Mouse (Mus musculus): ENCODE data around the gene Adam15. TPM values are rescaled to one million over a fixed set of nuclear protein-coding genes. Genes with fewer than 3 reads are reported as not detected.

Gene Adam15
- polyA plus RNA-seq, 1 experiment from 2014 or later = 9.1 TPM

GRCm38 (mm10) chr3:89394006-89394893 is 44.5 kb upstream of the Adam15 start, which contains the start of gene Zbtb7b:
Gene Zbtb7b, minus strand, starts transcription at chr3:89394776.
- WGBS (ENCODE audit: insufficient replicate concordance) = under 1% methylated on average over 38 of the region's 42 CpGs
- Histone ChIP-seq H3K4me1 (ENCODE audit: insufficient read depth) (peaks cover 57% of the 10 kb centered on the region), H3K36me3 (replicated peaks; ENCODE audit: insufficient read depth, low read length) (no peaks in the 10 kb centered on the region), H3K4me3 (ENCODE audit: low read depth, low read length) (peak within 1 kb of the TSS; percentile 78), H3K4me2 (ENCODE audit: low read depth, low read length) (peak within 1 kb of the TSS; percentile 100), H3K27ac (ENCODE audit: low read depth) (peak within 1 kb of the TSS; percentile 99), H3K27me3 (ENCODE audit: insufficient read depth, low read length) (peaks cover 12% of the 10 kb centered on the region), H3K9me3 (ENCODE audit: low read length) (no peaks in the 10 kb centered on the region), H3K9ac (replicated peaks) (peak within 1 kb of the TSS; percentile 79)
- ATAC-seq = peak; percentile 64
- DNase-seq = peak; percentile 84
- TF ChIP-seq EP300 (IDR thresholded peaks at IDR 0.05; ENCODE audit: low read depth) (no peak), CTCF (IDR thresholded peaks at IDR 0.05; ENCODE audit: low read depth) (peak; percentile 60)

DNA sequence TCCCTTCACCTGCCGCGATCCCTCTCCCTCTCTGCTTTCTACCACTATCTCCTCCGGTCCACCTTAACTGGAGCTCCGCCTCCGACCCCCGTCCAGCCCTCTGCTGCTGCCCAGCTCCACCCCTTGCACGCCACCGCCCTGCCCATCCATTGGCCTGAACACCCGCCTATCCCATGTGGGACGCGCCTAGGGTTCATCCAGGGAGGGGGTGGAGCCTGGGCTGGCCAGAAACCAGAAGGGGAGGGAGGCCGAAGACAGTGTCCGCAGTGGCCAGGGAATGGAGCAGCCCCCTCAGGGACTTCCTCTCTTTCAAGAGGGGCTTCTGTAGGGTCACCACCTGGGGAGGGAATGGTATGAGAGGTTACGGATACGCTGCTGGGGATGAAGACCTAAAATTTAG is 43.8 kb upstream of the Adam15 start:
- TF ChIP-seq EP300 (IDR thresholded peaks at IDR 0.05; ENCODE audit: low read depth) (no peak), CTCF (IDR thresholded peaks at IDR 0.05; ENCODE audit: low read depth) (no peak)
- under 1% methylated on average over 15 of the region's 15 CpGs for WGBS (ENCODE audit: insufficient replicate concordance)
- H3K4me1 ChIP-seq (ENCODE audit: insufficient read depth) = peaks cover 64% of the 10 kb centered on the region

GRCm38 (mm10) chr3:89392871-89393311 is 43.1 kb upstream of the Adam15 start:
- H3K4me2 ChIP-seq (ENCODE audit: low read depth, low read length) = peak overlapping the region; percentile 100
- TF ChIP-seq CTCF (IDR thresholded peaks at IDR 0.05; ENCODE audit: low read depth) = no peak
- TF ChIP-seq EP300 (IDR thresholded peaks at IDR 0.05; ENCODE audit: low read depth) = no peak
- no peaks in the 10 kb centered on the region for H3K36me3 ChIP-seq (replicated peaks; ENCODE audit: insufficient read depth, low read length)
- peaks cover 12% of the 10 kb centered on the region for H3K27me3 ChIP-seq (ENCODE audit: insufficient read depth, low read length)
- H3K4me1 ChIP-seq (ENCODE audit: insufficient read depth) = peaks cover 66% of the 10 kb centered on the region
- DNase-seq (no peak), ATAC-seq (no peak)
- H3K27ac ChIP-seq (ENCODE audit: low read depth) = peak overlapping the region; percentile 99
- H3K9me3 ChIP-seq (ENCODE audit: low read length) = no peaks in the 10 kb centered on the region
- 0% methylated on average over 14 of the region's 24 CpGs for WGBS (ENCODE audit: insufficient replicate concordance)
- peak overlapping the region; percentile 82 for H3K9ac ChIP-seq (replicated peaks)
- peak overlapping the region; percentile 78 for H3K4me3 ChIP-seq (ENCODE audit: low read depth, low read length)

More for the DNA sequence above, 43.8 kb upstream of the Adam15 start:
- peak overlapping the region; percentile 79 for H3K9ac ChIP-seq (replicated peaks)
- DNase-seq (peak; percentile 97), ATAC-seq (peak; percentile 90)
- peak overlapping the region; percentile 99 for H3K27ac ChIP-seq (ENCODE audit: low read depth)
- H3K27me3 ChIP-seq (ENCODE audit: insufficient read depth, low read length) = peaks cover 12% of the 10 kb centered on the region
- no peaks in the 10 kb centered on the region for H3K36me3 ChIP-seq (replicated peaks; ENCODE audit: insufficient read depth, low read length)
- peak overlapping the region; percentile 100 for H3K4me2 ChIP-seq (ENCODE audit: low read depth, low read length)
- no peaks in the 10 kb centered on the region for H3K9me3 ChIP-seq (ENCODE audit: low read length)
- peak overlapping the region; percentile 78 for H3K4me3 ChIP-seq (ENCODE audit: low read depth, low read length)

DNA sequence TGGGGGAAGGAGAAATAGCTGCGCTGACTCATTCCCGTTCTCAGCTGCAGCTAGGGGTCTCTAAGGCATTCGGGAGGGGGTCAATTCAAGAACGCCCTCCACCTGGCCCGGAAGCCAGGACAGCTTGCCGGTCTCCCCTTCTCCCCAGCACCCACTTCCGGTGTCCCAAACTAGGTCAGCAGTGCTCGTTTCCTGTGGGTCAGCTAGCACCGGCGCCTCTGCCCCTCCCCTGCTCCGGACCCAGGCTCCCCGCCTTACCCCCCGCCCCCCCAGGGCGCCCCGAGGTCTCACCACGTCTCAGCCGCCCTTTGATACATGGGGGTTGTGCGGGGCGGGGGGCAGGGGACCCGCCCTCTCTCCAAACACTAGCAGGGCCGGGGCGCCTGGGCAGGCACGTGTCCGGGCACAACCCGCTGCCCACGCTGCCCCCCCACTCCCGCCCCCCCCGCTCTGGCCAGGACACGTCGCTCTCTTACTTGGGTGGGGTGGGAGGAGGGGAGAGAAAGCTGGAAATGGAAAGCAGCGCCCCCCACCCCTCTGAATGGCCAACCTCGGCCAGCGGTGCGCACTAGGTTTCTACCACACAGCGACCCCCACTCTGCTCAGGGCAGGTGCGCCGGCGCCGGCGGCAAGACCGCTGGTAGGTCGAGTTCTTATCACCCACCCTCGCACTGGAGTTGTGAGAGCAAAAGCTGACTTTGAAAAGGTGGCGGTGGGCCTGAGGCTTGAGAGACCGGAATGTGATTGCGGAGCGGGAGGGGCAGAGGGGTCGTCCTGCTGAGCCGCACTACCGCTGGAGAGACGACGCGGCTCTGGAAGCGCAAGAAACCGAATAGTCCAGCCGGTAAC is 42.1 kb upstream of the Adam15 start:
- Histone ChIP-seq H3K4me1 (ENCODE audit: insufficient read depth) (peaks cover 66% of the 10 kb centered on the region), H3K9ac (replicated peaks) (peak overlapping the region; percentile 82), H3K4me2 (ENCODE audit: low read depth, low read length) (peak overlapping the region; percentile 100)

DNA sequence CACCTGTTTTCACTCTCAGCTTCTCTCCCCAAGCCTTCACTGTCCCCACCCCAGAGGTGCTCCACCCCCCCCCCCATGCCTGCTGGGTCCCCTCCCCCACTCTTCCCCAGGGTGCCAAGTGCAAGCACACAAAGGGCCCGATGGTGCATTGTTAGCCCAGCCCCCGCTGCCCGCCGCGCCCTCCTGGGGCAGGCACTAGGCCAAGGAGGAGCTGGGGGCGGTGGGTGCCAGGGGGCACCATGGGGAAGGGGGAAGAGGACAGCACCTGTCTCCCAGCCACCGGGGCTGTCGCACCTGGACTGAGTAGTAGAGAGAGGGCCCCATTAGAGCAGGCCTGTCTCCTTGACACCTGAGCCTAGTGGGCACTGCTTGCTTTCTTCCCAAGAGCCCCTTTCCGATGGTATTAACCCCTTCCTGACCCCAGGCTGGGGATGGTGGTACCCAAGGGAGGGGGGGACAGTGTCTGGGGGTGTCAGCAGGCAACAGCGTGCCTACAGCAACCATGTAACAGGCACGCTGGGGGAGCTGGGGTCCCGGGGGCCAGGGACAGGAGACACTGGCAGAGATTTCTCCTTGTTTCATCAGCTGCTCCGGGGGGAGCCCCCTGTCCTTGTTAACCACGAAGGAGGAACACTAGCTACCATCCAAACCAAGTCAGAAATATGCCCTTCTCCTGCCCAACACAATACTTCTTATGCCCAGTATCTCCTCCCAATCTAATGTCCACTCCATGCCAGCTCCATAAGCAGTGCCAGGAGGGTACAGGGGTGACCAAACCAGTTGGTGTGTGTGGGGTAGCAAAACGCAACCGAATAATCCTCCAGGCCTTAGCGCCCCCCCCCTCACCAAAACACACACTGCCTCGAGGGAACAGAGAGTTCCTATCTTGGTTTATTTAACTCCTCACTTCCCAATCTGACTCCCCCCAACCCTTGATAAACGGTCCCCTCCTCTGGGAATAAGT is 41.2 kb upstream of the Adam15 start:
- DNase-seq = peak; percentile 57
- Histone ChIP-seq H3K4me3 (ENCODE audit: low read depth, low read length) (peak overlapping the region; percentile 78), H3K27ac (ENCODE audit: low read depth) (peak overlapping the region; percentile 99), H3K36me3 (replicated peaks; ENCODE audit: insufficient read depth, low read length) (no peaks in the 10 kb centered on the region), H3K9me3 (ENCODE audit: low read length) (no peaks in the 10 kb centered on the region), H3K9ac (replicated peaks) (peak overlapping the region; percentile 82), H3K27me3 (ENCODE audit: insufficient read depth, low read length) (peaks cover 12% of the 10 kb centered on the region), H3K4me1 (ENCODE audit: insufficient read depth) (peaks cover 62% of the 10 kb centered on the region), H3K4me2 (ENCODE audit: low read depth, low read length) (peak overlapping the region; percentile 100)
- no peak for ATAC-seq
- 17% methylated on average over 19 of the region's 19 CpGs for WGBS (ENCODE audit: insufficient replicate concordance)
- no peak for TF ChIP-seq CTCF (IDR thresholded peaks at IDR 0.05; ENCODE audit: low read depth)

More for the DNA sequence above, 42.1 kb upstream of the Adam15 start:
- H3K27me3 ChIP-seq (ENCODE audit: insufficient read depth, low read length) = peaks cover 12% of the 10 kb centered on the region
- H3K4me3 ChIP-seq (ENCODE audit: low read depth, low read length) = peak overlapping the region; percentile 78
- TF ChIP-seq EP300 (IDR thresholded peaks at IDR 0.05; ENCODE audit: low read depth) (peak; percentile 18; the same call in 1 of the 2 replicates), CTCF (IDR thresholded peaks at IDR 0.05; ENCODE audit: low read depth) (peak; percentile 6; the same call in 1 of the 2 replicates)
- no peaks in the 10 kb centered on the region for H3K9me3 ChIP-seq (ENCODE audit: low read length)
- peak overlapping the region; percentile 99 for H3K27ac ChIP-seq (ENCODE audit: low read depth)
- H3K36me3 ChIP-seq (replicated peaks; ENCODE audit: insufficient read depth, low read length) = no peaks in the 10 kb centered on the region
- ATAC-seq (peak; percentile 7; the same call in 1 of the 2 replicates), DNase-seq (peak; percentile 77)
- WGBS (ENCODE audit: insufficient replicate concordance) = 1% methylated on average over 46 of the region's 56 CpGs

Data from liver, postnatal 0 days (tissue).